Mouse (Mus musculus) left cerebral cortex, postnatal 10 days (tissue): ENCODE measurements at regions not wholly inside any gene's neighbourhood (a gene's known extent, or its start where the extent isn't known, plus 50 kb on each side); places are given as distances from the start of the nearest gene placed in this dataset.
"Not testable (repeated sequence)": the region's sequence is repeated elsewhere in the genome, so short reads cannot be mapped to it uniquely, and the experiment has no call there.

Experiments
- DNase-seq, 2 experiments: peaks; one replicate each; pipeline ENCODE4 v3.0.0; 2021 to 2022; ENCODE audit warnings: low spot score in 2 of 2, mixed read lengths in 1 of 2; ENCODE audit errors: extremely low spot score in 1 of 2
- intact Hi-C: fragments of 180-260 bp; cut with DNase I; formaldehyde crosslinking; loops from one replicate; pipeline ENCODE4 v1.15.1; 2025

- intact Hi-C loops, result no loop called here
- no peak for DNase-seq
Observed at GRCm38 (mm10) chr6:22538254-22538653, 182.2 kb upstream of the Fam3c start.

- no peak for DNase-seq
- intact Hi-C loops, result no loop called here
Observed at GRCm38 (mm10) chr6:22524384-22524783, 168.3 kb upstream of the Fam3c start.

- intact Hi-C loops, result no loop called here
- peak in 1 of 2 experiments; percentile 24 for DNase-seq
Observed at GRCm38 (mm10) chr6:22523582-22524234, 167.7 kb upstream of the Fam3c start.

GRCm38 (mm10) chr6:22506871-22507270 is 150.8 kb upstream of the Fam3c start:
- intact Hi-C loops, result no loop called here
- no peak for DNase-seq

GRCm38 (mm10) chr6:22497306-22497705 is 141.3 kb upstream of the Fam3c start:
- intact Hi-C loops, result loop anchor here (10.0 kb wide), 1 partner anchor 487 kb away; no protein-coding TSS in a partner anchor
- no peak for DNase-seq

- intact Hi-C loops, result loop anchor here (10.0 kb wide), 1 partner anchor 488 kb away; no protein-coding TSS in a partner anchor
- DNase-seq, result no peak
Observed at GRCm38 (mm10) chr6:22496471-22496870, 140.4 kb upstream of the Fam3c start.

GRCm38 (mm10) chr6:22493632-22494260 is 137.7 kb upstream of the Fam3c start:
- intact Hi-C loops, result loop anchor here (2.0 to 10.0 kb wide), 3 partner anchors 169 to 491 kb away; no protein-coding TSS in a partner anchor
- DNase-seq, result peak in 1 of 2 experiments; percentile 66

GRCm38 (mm10) chr6:22492896-22493295 is 136.9 kb upstream of the Fam3c start:
- no peak for DNase-seq
- intact Hi-C loops, result loop anchor here (5.0 to 10.0 kb wide), 2 partner anchors 371 to 492 kb away; no protein-coding TSS in a partner anchor

GRCm38 (mm10) chr6:22490762-22491161 is 134.7 kb upstream of the Fam3c start:
- intact Hi-C loops, result loop anchor here (5.0 to 10.0 kb wide), 2 partner anchors 368 to 494 kb away; no protein-coding TSS in a partner anchor
- DNase-seq, result no peak

GRCm38 (mm10) chr6:22487467-22487866 is 131.4 kb upstream of the Fam3c start:
- no peak for DNase-seq
- intact Hi-C loops, result no loop called here

GRCm38 (mm10) chr6:22485828-22486518 is 129.9 kb upstream of the Fam3c start:
- intact Hi-C loops, result no loop called here
- DNase-seq, result no peak

GRCm38 (mm10) chr6:22482257-22482656 is 126.2 kb upstream of the Fam3c start:
- intact Hi-C loops, DNase-seq: not testable (repeated sequence)

- intact Hi-C loops, result no loop called here
- no peak for DNase-seq
Observed at GRCm38 (mm10) chr6:22474604-22475003, 118.6 kb upstream of the Fam3c start.

GRCm38 (mm10) chr6:22474011-22474410 is 118.0 kb upstream of the Fam3c start:
- intact Hi-C loops, result no loop called here
- peak in 1 of 2 experiments; percentile 10 for DNase-seq

GRCm38 (mm10) chr6:22472400-22472799 is 116.4 kb upstream of the Fam3c start:
- intact Hi-C loops, DNase-seq: not testable (repeated sequence)

- intact Hi-C loops, result no loop called here
Observed at GRCm38 (mm10) chr6:22467334-22467993, 111.4 kb upstream of the Fam3c start.

GRCm38 (mm10) chr6:22465926-22466325 is 109.9 kb upstream of the Fam3c start:
- intact Hi-C loops, result no loop called here
- no peak for DNase-seq

More at GRCm38 (mm10) chr6:22467334-22467993, 111.4 kb upstream of the Fam3c start:
- no peak for DNase-seq

- intact Hi-C loops, result no loop called here
Observed at GRCm38 (mm10) chr6:22459440-22460016, 103.5 kb upstream of the Fam3c start.

GRCm38 (mm10) chr6:22452203-22452602 is 96.2 kb upstream of the Fam3c start:
- no peak for DNase-seq
- intact Hi-C loops, result no loop called here

More at GRCm38 (mm10) chr6:22459440-22460016, 103.5 kb upstream of the Fam3c start:
- DNase-seq, result no peak
